Mouse (Mus musculus) heart, embryonic 16.5 days (tissue): ENCODE measurements around the gene Myo18b. TPM values are rescaled to one million over a fixed set of nuclear protein-coding genes. Genes with fewer than 3 reads are reported as not detected.

Source experiments
- ATAC-seq: fragments of 200-750 bp; cut with Nextera tagmentation; replicated peaks from 2 replicates; pipeline ENCODE4 v1.8.0; 2017; ENCODE audit warnings: moderate number of reproducible peaks; ENCODE audit not compliant: insufficient read depth, low FRiP score; ENCODE audit errors: extremely low read depth
- H3K27ac ChIP-seq: fragments of 300-500 bp; sonication (generic); 2 replicates; pipeline ENCODE4 v1.5.1; 2014; ENCODE audit warnings: mild to moderate bottlenecking, low read length, control low read depth, moderate library complexity
- H3K27me3 ChIP-seq: fragments of 300-500 bp; sonication (generic); 2 replicates; pipeline ENCODE4 v1.6.1; 2014; ENCODE audit warnings: low read length, mixed read lengths; ENCODE audit not compliant: control insufficient read depth, insufficient read depth
- H3K36me3 ChIP-seq: fragments of 300-500 bp; sonication (generic); 2 replicates; pipeline ENCODE4 v1.6.1; 2014; ENCODE audit not compliant: control insufficient read depth, insufficient read depth
- H3K4me1 ChIP-seq: fragments of 300-500 bp; sonication (generic); 2 replicates; pipeline ENCODE4 v1.6.1; 2014; ENCODE audit warnings: low read length, mixed read lengths; ENCODE audit not compliant: control insufficient read depth, insufficient read depth
- H3K4me2 ChIP-seq: fragments of 300-500 bp; sonication (generic); 2 replicates; pipeline ENCODE4 v1.6.1; 2014; ENCODE audit warnings: low read depth, mild to moderate bottlenecking, control low read depth, low read length
- H3K4me3 ChIP-seq: fragments of 300-500 bp; sonication (generic); 2 replicates; pipeline ENCODE4 v1.5.1; 2014; ENCODE audit warnings: mild to moderate bottlenecking, control low read depth, low read length
- H3K9ac ChIP-seq: fragments of 300-500 bp; sonication (generic); 2 replicates; pipeline ENCODE4 v1.6.1; 2014; ENCODE audit warnings: low read length, control low read depth
- H3K9me3 ChIP-seq: fragments of 300-500 bp; sonication (generic); replicated peaks from 2 replicates; pipeline ENCODE4 v1.6.1; 2016; ENCODE audit warnings: low read length; ENCODE audit not compliant: control insufficient read depth
- WGBS: fragments of 180-500 bp; shearing (Covaris S2); extraction: QIAGEN DNeasy Blood & Tissue Kit; methylation state at CpG from one replicate; pipeline ENCODE4 v1.1.7; 2014; 5-methylcytosine and 5-hydroxymethylcytosine counted together
- polyA plus RNA-seq: library from polyadenylated mRNA; unstranded; fragments of >200 nt; fragmentation: Nextera tagmentation; extraction: Ambion mirVana; gene quantifications from 2 replicates; pipeline ENCODE4 v1.2.1, GENCODE M21; 2015

Myo18b gene
- polyA plus RNA-seq, 1 experiment from 2014 or later: 24.9 TPM

DNA sequence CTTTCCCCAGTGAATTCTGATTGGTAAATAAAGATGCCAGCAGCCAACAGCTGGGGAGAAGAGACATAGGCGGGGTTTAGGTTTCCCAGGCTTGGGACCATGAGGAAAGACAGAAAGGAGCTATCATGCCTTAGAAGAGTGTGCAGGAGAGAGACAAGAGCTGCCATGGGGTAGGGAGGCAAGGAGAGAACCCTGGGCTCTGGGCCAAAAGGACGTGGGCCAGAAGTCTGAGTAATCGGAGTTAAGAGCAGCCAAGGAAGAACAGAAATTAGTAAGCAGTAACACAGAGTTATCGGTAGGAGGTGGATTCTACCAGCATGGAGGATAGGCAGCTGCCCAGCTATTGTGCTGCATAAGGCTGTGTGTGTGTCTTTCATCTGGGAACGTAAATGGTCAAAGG lies 115.8 kb downstream of the Myo18b start:
- no peaks in the 10 kb centered on the region for H3K27me3 ChIP-seq
- WGBS: 40% methylated on average over 5 of the region's 5 CpGs
- no peak overlapping the region for H3K27ac ChIP-seq
- H3K4me1 ChIP-seq: peaks cover 9% of the 10 kb centered on the region
- peaks cover 19% of the 10 kb centered on the region for H3K36me3 ChIP-seq
- no peak for ATAC-seq
- no peak overlapping the region for H3K4me3 ChIP-seq
- H3K4me2 ChIP-seq: no peak overlapping the region
- no peak overlapping the region for H3K9ac ChIP-seq
- no peaks in the 10 kb centered on the region for H3K9me3 ChIP-seq

DNA sequence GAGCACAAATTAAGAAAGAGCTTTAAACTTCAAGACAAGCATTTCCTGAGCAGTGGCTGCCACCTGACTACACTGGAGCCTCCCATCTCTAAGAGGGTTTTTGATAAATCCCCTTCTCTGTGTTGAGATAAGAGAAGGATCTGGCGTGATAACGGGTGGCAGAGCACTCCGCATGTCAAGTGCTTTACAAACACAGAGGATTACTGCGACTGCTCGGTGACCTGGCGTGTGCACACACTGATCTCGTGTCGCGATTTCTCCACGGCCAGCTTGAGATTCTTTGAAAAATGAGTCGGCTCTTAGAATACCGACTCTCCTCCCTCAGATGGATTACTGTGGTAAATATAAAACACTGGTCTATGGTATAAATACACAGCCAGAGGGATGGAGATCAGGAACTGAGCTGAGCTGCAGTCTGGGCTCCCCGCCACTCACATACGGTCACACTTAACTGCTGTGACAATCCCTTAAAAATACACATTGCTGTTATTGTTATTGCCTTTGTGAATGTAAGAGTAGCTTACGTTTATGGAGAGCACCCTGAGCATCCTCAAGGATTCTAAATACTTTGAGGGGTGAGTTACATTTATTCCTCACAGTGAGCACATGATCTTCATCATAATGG lies 119.3 kb downstream of the Myo18b start:
- Histone ChIP-seq H3K4me1 (peaks cover 16% of the 10 kb centered on the region), H3K9ac (no peak overlapping the region), H3K27me3 (no peaks in the 10 kb centered on the region), H3K36me3 (peaks cover 22% of the 10 kb centered on the region), H3K9me3 (no peaks in the 10 kb centered on the region), H3K27ac (no peak overlapping the region), H3K4me2 (no peak overlapping the region), H3K4me3 (no peak overlapping the region)
- WGBS: 23% methylated on average over 15 of the region's 15 CpGs
- ATAC-seq: no peak

DNA sequence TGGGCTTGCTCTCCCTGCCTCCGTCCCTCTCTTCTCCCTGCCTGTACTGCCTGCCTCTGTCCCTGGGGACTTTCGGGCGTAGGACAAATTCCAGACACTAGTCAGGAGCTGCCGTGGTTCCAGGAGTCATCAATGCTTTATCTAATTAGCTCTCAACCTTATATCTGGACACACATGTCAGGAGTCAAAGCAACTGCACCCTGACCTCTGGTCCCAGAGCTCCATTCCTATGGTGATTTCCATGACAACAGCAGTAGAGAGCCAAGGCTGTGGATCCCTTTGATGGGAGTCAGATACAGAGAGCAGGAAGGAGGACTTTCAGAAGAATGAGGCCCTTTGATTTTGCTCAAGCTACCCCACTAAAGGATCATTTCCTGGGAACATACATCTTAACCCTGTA lies 122.7 kb downstream of the Myo18b start:
- no peaks in the 10 kb centered on the region for H3K27me3 ChIP-seq
- 39% methylated on average over 4 of the region's 4 CpGs for WGBS
- H3K9me3 ChIP-seq: no peaks in the 10 kb centered on the region
- ATAC-seq: no peak
- H3K4me3 ChIP-seq: no peak overlapping the region
- H3K4me2 ChIP-seq: no peak overlapping the region
- H3K9ac ChIP-seq: no peak overlapping the region
- H3K27ac ChIP-seq: no peak overlapping the region
- peaks cover 21% of the 10 kb centered on the region for H3K4me1 ChIP-seq
- H3K36me3 ChIP-seq: peaks cover 22% of the 10 kb centered on the region

DNA sequence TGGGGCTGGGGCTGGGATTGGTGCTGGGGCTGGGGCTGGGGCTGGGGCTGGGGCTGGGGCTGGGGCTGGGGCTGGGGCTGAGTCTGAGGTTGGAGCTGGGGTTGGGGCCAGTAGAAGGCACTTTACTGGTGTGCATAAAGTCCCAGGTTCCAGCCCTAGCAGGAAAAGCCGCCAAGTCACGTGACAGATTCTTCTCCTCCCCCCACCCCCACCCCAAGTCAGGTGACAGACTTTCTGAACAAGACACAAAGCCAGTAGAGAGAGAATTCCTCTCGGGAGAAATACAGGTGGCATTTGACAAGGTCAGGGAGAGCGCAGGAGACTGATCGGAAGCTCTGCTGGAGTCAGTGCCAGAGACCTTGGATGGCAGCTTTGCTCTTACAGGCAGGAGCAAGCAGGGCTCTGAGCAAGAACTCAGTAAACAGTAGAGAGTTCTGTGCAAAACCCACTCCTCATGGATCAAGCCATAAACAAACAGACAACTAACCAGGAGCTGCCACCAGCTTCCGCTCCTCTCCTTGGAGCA lies 124.7 kb downstream of the Myo18b start:
- peak; percentile 68 for ATAC-seq
- Histone ChIP-seq H3K9me3 (no peaks in the 10 kb centered on the region), H3K4me1 (peaks cover 16% of the 10 kb centered on the region), H3K4me2 (no peak overlapping the region), H3K27me3 (no peaks in the 10 kb centered on the region), H3K27ac (peak overlapping the region; percentile 71), H3K36me3 (peaks cover 22% of the 10 kb centered on the region), H3K9ac (peak overlapping the region; percentile 20; the same call in 1 of the 2 replicates), H3K4me3 (no peak overlapping the region)
- 38% methylated on average over 6 of the region's 6 CpGs for WGBS

DNA sequence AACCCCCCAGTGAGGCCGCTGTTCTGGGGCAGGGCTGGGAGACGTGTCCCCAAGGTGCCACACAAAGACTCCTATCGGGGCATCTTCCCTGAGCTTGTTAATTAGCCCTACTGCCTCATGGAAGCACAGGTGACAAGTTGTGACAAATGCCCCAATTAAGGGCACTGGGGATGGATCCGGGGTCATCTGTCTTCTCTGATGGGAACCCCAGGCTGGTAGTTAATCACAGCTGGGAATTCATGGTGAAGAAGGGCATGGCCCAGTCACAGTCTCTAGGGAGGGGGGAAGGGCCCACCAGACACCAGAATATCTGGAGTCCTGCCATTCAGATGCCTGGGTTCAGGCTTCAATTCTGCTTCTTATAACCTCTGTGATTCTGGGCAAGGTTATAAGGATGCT lies 126.4 kb downstream of the Myo18b start:
- H3K9me3 ChIP-seq: no peaks in the 10 kb centered on the region
- no peak overlapping the region for H3K27ac ChIP-seq
- ATAC-seq: no peak
- no peak overlapping the region for H3K9ac ChIP-seq
- H3K36me3 ChIP-seq: peaks cover 17% of the 10 kb centered on the region
- no peak overlapping the region for H3K4me3 ChIP-seq
- no peak overlapping the region for H3K4me2 ChIP-seq
- 31% methylated on average over 4 of the region's 4 CpGs for WGBS
- peaks cover 16% of the 10 kb centered on the region for H3K4me1 ChIP-seq
- no peaks in the 10 kb centered on the region for H3K27me3 ChIP-seq

DNA sequence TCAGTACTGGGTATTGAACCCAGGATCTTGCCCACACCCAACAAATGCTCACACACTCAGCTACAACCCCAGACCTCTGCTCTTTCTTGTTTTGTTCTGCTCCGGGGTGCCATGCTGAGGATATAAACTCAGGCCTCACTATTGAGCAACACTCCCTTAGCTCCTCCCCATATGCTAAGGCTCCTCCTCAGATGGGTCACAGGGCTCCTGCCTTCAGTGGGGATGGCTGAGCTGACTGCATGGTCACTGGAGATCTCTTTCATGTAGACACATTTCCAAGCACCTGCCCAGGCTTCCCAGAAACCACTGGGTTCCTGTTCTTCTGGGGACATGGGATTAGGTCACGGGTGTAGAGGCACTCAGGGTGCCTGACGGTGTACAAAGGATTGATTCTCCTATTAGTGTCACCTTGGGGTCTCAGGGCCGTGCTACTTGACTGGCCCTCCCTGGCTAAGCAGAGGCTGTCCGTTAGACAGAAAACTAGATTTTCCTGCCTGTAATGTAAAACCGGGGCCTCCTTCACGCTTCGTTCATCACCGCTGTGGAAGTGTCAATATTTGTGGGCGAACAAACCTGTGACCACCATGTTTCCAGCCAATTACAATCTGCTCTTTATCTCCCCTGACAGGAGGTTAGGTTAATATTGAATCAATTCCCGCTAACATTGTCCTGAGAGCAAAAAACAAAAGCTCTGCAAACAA lies 127.0 kb downstream of the Myo18b start:
- 65% methylated on average over 11 of the region's 11 CpGs for WGBS
- no peak for ATAC-seq
- Histone ChIP-seq H3K4me1 (peaks cover 16% of the 10 kb centered on the region), H3K4me2 (no peak overlapping the region), H3K4me3 (no peak overlapping the region), H3K9me3 (no peaks in the 10 kb centered on the region), H3K9ac (no peak overlapping the region), H3K27ac (no peak overlapping the region), H3K36me3 (peaks cover 17% of the 10 kb centered on the region), H3K27me3 (no peaks in the 10 kb centered on the region)

DNA sequence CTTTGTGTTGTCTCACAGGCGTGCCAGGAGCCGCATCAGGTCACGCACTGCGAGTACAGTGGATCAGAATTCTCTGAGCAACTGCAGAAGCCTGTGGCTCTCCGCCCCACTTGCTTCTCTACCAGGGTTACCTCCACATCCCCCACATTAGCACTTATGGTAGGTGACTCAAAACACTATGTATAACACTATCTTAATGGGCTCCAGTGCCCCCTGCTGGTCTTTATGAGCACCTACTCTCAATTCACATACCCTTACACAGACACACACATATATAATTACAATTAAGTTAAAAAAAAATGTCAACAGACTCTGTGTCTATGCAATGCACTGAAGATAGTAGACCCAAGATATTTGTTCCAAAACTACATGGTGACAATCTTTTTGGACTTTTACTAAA lies 127.6 kb downstream of the Myo18b start:
- Histone ChIP-seq H3K27ac (no peak overlapping the region), H3K4me1 (peaks cover 16% of the 10 kb centered on the region), H3K4me3 (no peak overlapping the region), H3K36me3 (peaks cover 19% of the 10 kb centered on the region), H3K9ac (no peak overlapping the region), H3K27me3 (no peaks in the 10 kb centered on the region), H3K9me3 (no peaks in the 10 kb centered on the region), H3K4me2 (no peak overlapping the region)
- WGBS: 95% methylated on average over 5 of the region's 5 CpGs
- no peak for ATAC-seq

DNA sequence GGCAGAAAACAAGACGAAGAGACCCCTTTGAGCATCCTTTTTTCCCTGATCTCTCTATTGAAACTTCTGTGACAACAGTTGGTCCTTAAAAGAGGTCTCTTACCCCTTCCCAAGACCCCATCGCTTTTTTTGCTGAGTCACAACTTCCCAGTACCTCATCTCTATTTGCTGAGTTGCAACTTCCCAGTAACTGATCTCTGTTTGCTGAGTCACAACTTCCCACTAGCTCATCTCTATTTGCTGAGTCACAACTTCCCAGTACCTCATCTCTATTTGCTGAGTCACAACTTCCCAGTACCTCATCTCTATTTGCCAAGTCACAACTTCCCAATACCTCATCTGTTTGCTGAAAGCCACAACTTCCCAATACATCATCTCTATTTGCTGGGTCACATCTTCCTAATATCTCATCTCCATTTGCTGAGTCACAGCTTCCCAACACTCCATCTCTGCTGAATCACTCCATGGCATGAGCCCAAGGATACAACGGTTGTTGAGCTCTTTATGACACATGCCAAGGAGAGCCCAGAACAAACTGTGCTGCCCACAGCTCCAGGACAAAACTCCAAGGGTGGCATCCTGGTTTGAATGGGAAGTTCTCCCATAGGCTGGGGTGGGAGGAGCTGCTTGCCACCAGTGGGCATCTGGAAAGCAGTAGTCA lies 134.6 kb downstream of the Myo18b start:
- Histone ChIP-seq H3K4me2 (no peak overlapping the region), H3K27me3 (no peaks in the 10 kb centered on the region), H3K9ac (no peak overlapping the region), H3K9me3 (no peaks in the 10 kb centered on the region), H3K27ac (no peak overlapping the region), H3K36me3 (peaks cover 32% of the 10 kb centered on the region), H3K4me1 (no peaks in the 10 kb centered on the region), H3K4me3 (no peak overlapping the region)
- ATAC-seq: no peak
- WGBS: 71% methylated on average over 3 of the region's 3 CpGs

DNA sequence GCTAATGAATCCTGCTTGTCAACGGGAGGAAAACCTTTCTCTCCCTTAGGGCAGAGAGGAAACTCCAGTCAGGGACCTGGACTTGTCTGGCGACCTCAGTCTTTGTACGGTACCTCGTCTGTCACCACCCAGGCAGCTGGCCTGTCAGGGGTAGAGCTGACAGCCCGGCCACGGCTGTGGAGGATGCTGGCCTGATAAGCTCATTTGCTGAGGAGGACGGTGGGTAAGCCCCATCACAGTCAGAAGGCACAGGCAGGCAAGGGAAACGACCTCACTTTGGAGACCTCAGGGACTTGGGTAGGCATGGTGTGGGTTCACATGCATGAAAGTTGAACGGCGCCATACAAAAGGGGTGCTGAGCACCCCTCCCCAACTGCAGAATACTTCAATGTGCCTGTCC lies 140.6 kb downstream of the Myo18b start:
- 20% methylated on average over 10 of the region's 10 CpGs for WGBS
- H3K27me3 ChIP-seq: no peaks in the 10 kb centered on the region; the same call in 1 of the 2 replicates
- H3K4me3 ChIP-seq: no peak overlapping the region
- H3K9me3 ChIP-seq: no peaks in the 10 kb centered on the region
- no peak overlapping the region for H3K9ac ChIP-seq
- H3K4me2 ChIP-seq: no peak overlapping the region
- peaks cover 11% of the 10 kb centered on the region for H3K36me3 ChIP-seq
- no peak for ATAC-seq
- H3K4me1 ChIP-seq: no peaks in the 10 kb centered on the region
- no peak overlapping the region for H3K27ac ChIP-seq
